Mouse (Mus musculus) kidney, adult 18-20 months (tissue): ENCODE results near the gene Soga1.
A peak's percentile ranks its signal among the peaks of the same experiment; 100 is the strongest.

Source experiments
- DNase-seq: peaks from one replicate; pipeline ENCODE4 v3.0.0; 2021

Gene Soga1

DNA sequence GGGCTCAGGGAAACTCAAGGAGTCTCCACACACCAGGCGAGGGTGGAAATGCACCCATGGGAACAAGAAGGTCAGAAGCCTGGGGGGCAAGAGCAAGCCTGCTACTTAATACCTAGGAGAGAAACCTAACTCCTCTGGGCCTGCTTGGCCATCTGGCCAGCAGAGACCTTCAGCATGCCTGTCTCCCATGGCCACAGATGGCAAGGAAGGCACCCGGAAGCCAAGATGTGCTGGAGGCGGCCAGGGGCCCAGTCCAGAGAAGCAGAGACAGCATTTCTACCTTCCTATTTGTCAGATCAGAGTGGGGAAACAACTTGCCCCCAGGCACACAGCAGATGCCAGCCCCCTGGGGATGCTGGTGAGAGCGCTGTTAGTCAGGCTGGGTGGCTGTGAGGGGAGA, 50.8 kb downstream of the Soga1 start:
- DNase-seq, result no peak

DNA sequence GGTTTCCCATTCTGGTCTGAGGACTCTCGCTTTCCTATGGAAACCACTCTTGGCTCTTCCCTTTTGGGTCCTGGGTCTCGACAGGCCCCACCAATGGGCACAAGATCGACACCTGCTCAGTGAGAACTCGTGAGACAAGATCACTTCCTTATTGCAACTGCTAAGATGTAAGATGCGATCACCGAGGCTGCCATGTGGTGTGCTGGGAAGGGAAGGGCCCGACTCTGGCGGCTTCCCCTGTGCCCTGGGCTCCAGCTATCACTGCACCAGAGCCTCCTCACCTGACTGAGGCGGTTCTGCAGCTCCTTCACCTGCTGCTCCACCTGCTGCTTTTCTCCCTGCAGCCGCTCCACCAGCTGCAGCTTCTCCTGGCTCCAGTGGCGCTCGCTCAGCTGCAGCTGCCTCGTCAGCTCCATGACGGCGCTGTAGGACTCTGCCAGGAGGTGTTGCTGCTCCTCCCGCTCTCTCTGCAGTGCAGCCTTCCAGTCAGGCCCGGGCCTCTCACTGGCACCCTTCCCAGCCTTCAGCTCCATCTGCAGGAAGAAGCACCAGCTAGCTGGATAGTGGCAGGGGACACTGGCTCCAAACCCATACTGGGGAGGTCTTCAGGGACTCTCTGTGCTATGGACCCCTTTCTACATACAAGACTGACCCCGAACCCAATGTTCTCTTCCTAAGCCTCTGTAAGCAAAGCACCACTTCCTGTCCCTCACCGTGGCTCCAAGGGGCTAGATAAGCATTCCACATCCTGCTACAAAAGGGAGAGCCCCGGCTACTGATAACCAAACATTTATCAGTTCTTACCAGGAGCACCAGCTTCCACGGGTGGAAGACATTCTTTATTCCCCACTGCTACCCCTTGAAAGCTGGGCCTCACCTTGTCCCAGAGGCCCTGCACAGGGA, 51.7 kb downstream of the Soga1 start:
- DNase-seq, result no peak

DNA sequence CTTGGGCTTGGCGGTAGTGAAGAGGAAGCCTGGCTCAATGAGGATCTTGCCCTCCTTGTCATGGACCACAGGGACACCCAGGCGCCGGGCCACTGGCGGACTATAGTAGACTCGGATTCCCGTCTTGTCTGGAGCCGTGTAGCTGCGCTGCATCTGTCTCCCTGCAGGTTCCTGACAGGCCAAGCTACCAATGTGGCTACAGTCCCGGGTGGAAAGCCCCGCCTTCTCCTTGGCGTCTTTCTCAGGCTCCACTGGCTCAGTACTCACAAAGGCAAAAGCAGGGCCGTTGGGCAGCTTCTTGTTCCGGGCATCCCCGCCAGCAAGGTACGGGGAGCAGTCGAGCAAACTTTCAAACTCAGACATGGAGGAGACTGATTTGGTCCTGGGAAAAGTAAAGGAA, 57.9 kb downstream of the Soga1 start:
- no peak for DNase-seq

DNA sequence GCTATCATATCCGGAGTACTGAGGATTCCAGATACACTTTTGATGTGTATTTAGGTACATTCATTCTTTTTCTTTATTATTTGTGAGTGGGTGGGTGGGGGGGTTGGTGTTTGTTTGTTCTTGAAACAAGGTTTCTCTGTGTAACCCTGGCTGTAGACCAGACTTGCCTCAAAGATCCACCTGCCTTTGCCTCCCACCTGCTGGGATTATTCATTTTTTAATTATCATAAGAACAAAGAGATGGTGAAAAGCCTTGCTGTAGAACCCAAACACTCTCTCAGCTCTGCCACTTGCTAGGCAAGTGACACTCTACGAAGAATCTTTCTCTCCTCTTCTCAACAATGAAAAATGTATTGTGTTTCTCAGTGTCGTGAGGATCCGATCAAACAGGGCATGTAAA, 59.8 kb downstream of the Soga1 start:
- no peak for DNase-seq

DNA sequence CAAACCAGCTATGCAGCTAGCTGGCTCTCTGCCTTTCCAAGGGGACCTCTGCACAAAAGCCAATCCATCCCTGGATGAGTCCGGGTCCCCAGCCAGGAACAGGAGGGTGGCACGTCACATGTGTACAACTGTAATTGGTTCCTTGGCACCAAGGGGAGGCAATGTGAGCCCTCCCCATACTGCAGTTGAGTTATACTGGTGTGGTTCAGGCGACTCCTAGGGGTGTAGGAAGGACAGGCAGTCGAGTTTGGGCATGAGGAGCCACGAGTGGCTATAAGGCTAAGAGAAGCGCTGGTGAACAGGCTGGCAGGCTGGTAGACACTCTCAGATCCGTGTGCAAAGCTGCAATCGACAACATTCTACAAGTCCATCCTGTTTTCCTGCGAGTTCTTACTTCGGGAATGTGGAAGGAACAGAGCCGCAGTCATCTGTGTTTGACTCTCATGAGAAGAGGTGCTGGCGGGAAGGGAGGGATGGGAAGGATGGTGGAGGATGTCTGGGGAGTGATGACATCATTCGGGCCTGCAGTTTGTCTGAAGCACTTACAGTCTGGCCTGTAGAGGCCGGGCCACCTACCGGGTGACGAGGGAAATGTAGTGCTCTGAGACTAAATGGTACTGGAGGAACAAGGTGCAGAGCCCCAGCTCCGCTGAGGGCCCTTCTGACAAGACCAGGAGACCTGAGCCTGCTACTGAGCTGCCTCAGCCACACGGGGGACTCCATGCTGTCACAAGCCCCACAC, 62.4 kb downstream of the Soga1 start:
- DNase-seq, result no peak

DNA sequence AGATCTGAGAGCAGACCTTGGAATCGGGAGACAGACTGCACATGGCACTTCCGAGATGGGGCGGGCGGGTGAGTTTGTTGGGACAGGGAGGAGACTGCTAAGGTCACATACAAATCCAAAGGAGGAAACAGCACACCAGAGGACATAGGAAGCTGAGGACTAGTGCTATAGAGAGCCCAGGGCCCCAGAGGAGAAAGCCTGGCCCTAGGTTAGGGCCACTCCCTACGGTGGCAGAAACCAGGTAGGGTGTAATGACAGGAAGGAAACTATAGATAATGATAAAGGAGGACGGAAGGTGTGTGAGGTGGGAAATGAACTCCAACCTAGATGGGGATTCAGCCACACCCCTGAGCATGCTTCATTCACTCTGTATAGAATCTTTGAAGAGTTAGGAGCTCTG, 66.7 kb downstream of the Soga1 start:
- no peak for DNase-seq

DNA sequence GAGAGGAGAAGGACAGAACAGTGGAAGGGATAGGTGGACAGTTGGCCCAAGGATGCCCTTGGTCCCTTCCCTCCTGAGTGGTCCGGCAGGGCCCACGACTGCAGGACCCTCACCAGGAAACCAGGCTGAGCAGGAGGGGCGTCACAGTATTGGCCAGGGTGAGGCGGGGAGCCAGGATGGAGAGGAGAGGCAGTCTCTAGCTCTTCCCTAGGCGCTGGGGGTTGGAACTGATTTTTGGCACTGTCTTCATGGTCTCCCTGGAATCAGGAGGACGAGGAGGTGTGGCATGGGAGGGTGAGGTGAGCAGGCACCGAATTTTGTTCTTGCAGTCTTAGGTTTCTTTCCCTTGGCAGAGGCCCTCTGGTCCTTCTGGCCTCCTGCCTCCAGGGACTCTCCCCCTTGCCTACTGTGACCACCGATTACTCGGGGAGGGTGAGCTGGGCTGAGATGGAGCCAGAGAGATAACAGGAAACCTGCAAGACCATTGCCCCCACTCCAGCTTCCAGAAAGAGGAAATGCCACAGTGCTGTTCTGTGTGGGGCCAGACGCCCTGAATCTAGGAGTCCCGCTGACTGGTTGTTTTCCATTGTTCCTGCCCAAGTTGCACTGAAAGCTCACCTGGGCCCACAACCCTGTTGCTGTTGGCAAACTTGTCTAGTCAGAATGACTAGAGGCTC, 68.3 kb downstream of the Soga1 start:
- DNase-seq, result no peak

DNA sequence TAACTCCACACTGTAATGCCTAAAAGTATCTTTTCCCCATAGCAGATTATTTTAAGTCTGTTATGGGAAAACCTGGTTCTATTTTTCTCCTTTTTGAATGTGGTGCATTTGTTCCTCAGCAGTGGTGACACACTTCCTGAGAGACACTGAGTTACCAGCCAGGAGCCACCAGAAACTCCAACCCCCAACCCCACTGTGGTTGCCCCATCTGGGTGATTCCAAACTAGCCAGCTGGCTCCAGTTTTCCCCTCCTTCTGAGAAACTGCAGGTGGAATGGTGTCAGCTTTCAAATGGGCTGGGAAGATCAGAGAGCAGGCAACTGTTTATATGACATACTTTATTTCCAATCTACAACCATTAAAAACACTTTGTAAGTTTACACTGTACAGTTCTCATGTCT, 68.9 kb downstream of the Soga1 start:
- DNase-seq, result no peak

DNA sequence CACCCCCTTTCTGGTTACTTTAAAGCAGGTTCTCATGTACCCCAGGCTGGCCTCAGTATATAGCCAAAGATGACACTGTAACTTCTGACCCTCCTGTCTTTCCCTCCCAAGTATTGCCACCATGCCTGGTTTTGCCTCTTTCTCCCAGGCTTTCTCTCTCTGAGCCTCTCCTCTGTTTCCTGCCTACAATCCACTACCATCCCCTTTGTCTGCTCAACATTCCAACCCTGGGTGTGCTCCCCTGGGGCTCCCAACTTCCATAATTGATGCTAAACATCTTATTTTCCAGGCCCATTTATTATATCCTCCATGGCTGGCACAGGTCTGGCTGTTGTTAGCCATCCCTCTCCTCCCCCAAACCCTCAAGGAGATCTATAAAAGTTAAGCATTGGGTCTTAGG, 70.5 kb downstream of the Soga1 start:
- DNase-seq, result no peak

DNA sequence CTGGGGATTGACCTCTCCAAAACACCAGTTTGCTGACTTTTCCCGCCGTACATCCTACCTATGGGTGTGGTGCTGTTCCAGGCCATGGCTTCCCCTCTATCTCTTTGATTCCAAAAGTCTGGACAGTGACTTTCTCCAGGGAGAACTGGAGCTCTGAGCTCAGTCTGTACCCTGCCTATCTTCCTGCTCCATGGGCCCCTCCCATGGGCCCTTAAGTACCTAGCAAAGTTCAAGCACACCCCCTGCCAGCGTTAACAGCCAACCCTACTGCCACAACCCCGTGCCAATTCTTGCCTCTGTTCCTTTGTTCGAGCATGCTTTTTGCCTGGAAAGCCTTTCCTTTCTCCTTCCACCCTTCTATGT, 71.8 kb downstream of the Soga1 start:
- no peak for DNase-seq

DNA sequence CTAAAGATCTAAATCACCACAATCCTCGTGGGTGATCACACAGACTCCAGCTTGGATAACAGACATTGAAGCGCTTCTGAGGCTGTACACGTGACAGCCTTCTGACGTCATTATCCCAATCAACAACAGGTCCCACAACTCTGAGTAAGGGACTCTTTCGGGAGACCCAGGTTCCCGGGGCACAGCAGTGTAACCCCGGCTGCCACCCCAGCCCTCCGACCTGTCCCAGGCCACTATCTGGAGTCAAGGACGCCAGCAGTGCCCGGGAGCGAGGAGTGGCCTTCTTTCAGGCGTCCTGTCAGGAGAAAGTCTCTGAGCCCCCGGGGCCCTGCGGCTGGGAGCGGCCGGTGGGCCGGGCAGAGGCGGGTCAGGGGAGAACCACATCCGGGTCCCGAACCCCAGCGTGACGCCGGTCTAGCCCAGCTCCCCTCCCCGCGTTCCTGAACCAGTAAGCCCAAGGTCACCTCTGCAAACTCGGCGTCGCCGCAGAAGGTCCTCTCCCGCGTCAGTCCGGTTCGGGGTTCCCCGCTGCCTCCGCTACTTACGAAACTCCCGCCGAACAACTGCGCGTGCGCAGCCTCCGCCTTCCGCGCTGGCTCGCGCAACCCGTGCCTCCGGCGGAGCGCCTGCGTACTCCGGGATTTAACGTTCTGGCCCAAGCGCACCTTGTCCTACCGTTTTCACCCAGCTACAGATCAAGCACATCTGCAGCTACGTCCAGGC, 72.4 kb downstream of the Soga1 start, which contains the start of gene Dsn1:
Gene Dsn1, minus strand, starts transcription at position 644 of the 723 bp plus-strand sequence.
- DNase-seq, result peak; percentile 91

DNA sequence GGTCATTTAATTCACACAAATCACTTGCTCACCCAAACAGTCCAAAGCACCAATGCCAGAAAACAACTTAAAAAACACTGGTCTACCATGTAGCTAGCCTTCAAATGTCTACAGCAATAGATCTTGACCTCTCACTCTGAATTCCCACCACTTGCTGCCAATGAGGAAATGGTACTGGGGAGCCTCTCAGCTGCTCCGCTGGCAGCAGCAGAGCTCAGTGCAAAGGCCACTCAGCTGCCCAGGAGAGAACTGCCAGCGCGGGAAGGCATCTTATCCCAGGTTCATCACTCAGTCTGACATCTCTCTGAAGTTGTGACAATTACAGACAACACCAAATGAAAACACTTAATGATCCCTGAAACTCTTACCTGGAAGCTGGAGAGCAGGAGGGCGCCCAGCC, 76.7 kb downstream of the Soga1 start:
- DNase-seq, result peak; percentile 9

DNA sequence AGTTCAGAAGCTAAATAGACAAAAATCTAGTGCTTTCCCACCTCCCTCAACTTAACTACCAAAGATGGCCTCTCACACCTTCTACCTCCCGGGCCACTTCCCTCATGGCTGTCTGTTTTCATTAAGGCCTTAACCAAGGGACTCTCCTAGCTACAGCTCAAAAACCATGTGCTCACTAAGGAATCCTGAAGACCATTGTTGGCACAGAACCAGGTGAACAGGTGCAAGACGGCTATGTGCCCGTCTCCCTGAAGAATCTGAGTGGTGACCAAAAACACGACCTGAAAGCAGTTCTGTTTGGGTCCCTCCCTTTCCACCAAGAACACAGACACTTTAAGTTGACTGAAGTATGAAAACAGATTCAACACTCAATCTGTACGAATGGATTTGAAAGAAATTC, 80.8 kb downstream of the Soga1 start:
- no peak for DNase-seq

DNA sequence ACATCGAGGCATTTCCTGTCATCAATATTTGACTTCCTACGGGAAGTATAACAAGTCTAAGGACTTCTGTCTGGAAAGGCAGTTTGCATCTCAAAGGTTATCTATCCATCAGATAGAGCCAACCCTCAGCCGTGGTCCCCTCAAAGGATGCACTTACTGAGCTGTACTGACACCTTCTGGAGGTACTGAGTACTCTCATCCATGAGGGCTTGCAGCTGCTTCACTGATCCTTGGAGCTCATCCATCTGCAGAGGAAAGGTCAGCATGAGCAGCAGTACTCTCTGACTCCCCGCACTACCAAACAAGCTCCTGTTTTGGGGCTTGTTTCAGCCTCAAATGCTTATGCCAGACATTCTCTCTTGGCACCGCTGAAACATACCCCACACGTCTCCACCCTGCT, 82.5 kb downstream of the Soga1 start:
- DNase-seq, result peak; percentile 43

DNA sequence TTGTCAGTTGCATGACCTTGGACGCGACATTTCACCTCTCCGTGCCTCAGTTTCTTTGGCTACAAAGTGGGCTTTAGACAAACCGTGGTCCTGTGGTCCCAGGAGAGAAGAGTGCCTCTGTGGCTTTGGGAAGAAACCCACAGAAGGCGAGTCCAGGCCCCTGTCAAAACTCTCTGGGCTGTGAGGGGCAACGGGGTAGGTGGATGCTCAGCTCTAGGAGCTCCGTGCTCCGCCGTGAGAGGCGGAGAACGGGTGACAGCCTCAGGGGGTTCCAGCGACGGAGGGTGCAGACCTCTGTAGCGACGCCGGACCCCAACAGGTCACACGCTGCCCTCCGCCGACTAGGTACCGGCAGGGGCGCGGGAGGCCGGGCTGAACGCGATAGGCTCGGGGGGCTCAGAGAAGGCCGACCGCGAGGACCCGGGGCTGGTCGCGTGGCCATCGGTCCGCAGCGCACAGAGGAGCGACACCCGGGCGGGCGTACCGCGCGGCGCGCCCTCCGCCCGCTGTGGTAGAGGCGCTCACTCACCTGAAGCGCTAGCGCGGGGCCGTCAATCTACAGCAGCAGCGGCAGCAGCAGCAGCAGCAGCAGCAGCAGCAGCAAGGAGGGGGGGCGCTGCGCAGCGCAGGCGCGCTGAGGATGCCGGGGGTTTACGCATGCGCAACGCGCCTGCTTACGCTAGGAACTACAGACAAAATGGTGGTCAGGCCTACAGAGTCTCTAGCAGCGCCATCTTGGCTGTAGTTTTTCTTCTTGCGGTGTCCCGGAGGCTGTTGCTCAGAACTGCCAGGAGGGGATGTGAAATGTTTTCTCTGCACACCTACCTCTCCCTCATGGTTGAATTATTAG, 87.4 kb downstream of the Soga1 start, which contains the start of gene Ndrg3:
Gene Ndrg3, minus strand, starts transcription at position 587 of the 850 bp plus-strand sequence.
- peak; percentile 96 for DNase-seq

DNA sequence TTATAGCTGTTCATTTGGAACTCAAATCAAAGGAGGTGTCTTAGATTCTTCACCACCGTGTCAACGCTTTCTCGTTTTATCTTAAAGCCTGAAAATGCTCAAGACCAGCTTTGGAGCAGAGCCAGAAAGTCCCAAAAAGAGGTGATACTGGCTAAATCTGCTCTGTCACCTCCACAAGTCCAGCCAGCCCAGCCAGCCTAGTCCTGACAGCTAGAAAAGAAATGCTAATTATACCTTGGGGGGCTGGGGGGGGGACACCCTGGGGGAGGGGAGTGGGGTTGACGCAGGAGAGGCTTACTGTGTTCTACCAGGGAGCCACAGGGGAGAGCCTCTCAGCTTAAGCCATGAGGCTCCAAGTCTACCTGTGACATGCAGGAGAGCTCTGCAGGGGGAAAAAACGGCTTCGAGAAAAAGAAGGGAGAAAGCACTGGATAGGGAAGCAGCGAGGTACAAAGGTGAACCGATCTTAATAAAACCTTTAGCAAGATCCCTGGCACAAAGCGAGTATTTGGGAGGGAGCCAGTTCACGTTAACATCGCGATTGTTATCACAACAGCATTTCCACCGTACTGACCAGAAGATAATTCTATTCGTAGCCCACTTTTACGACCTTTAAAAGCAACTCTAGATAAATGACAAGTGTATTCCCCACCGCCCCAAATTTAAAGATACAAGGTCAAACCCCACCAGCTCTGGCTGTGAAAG, 88.2 kb downstream of the Soga1 start:
- peak; percentile 40 for DNase-seq

DNA sequence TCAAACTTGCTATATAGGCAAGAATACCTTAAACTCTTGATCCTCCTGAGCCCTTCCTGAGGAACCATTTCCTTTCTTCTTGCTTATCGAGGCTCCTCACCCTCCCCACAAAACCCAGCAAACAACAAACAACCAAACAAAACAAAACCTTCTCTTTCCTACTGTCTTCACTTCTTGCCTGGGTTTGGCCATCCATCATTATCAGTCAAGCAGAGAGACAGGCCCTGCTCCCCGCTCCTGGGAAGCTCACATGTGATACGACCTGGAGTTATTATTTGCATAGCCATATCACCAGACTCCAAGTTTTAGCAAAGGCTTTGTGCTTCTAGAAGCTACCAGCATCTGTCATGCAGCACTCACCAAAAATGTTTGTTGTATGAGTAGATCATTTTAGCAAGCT, 91.7 kb downstream of the Soga1 start:
- DNase-seq, result no peak

DNA sequence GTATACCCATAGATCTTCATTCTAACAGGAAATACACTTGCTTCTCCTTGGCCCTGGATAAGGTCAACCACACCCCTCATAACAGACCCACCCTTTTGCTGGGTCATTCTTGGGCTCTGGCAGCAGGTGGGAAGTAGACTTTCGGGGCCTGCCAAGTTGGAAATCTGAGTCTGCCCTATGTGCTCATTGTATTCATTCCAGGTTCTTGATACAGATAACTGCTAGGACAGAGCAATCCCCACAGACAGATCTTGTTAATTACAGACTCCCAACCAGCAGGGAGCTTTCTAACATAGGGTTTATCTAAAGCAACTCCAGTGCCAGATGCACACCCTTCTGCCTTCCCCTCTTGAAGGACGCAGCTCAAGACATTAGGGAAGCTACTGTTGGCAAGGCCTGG, 96.2 kb downstream of the Soga1 start:
- DNase-seq, result no peak

DNA sequence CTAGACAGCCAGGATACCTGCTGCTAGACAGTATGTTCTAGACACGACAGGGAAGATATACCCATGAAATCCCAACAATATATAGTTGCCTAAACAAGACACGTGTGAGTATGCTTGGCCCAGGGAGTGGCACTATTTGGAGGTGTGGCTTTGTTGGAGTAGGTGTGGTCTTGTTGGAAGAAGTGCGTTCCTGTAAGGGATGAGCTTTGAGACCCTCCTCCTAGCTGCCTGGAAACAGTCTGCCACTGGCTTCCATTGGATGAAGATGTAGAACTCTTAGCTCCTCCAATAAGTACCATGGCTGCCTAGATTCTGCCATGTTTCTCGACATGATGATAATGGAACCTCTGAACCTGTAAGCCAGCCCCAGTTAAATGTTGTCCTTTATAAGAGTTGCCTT, 97.8 kb downstream of the Soga1 start:
- DNase-seq, result no peak

DNA sequence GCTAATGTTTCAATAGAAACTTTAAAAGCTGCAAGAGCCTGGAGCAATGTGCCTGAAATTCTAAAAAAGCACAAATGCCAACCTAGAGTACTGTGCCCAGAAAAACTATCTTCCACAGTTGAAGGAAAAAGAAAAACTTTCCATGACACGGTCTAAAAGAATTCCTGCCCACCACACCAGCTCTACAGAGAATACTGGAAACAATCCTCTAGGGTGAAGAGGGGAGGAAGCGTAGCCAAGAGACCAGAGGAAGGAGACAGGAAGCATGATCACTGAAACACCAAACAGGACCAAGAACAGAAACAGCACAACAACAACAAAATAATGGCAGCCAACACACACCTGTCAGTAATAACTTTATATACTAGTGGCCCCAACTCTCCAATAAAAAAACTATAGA, 99.0 kb downstream of the Soga1 start:
- no peak for DNase-seq

DNA sequence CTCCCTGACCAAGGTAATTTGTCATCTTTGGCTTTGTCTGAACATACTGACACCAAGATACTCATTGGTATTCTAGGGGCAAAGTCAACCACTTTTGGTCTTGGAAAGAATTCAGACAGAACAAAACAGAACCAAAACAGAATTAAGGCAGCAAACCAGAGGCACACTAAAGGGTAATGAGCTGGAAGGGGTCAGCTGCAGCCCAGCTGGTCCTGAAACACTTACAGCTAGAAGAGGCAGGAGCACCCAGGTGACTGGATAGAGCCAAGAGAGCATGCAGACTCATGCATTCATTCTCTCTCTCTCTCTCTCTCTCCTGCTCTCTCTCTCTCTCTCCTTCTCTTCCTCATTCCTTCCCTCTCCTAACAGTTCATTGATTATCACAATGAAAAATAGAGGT, 102.3 kb downstream of the Soga1 start:
- DNase-seq, result no peak
